Mouse (Mus musculus) liver, adult (tissue): ENCODE results near the gene Snx32.
A peak's percentile ranks its signal among the peaks of the same experiment; 100 is the strongest.

Experiments
- GATA4 ChIP-seq: IDR thresholded peaks from 2 replicates; pipeline ENCODE4 v1.6.1; 2014; ENCODE audit warnings: mild to moderate bottlenecking, low read length; ENCODE audit not compliant: insufficient replicate concordance

Snx32 gene

DNA sequence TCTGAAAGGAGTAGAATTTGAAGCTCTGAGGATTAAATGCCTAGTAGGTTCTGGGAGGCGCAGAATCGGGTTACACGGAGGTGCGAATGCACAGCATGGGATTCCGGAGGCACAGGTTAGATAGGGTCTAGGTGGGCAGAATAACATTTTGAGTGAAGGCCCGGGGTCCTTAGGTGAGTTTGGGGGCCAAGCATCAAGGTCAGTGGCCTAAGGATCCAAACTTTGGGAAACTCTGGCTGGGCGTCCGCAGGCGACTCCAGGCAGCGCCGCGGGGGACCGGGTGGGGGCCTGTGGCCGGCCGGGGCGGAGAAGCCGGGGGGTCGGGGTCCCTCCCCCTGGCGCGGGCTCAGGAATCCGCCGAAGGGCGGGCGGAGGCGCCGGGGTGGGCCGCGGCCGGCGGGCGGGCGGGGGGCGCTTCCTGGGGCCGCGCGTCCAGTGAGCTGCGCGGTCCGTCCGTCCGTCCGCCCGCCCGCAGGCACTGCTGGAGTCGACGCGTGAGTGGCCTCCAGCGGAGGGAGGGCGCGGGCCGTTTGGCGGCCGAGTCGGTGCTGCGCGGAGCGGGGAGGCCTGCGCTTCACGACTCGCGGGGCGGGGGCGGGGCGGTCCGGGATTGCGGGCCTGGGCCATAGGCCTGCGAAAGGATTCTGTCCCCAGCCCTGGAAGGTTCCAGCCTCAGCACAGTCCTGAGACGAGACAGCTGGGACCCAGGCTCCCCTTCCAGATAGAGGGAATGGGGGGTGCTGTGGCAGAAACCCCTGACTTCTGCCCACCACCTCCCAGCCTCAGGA lies 35.9 kb downstream of the Snx32 start:
- TF ChIP-seq GATA4 = no peak

DNA sequence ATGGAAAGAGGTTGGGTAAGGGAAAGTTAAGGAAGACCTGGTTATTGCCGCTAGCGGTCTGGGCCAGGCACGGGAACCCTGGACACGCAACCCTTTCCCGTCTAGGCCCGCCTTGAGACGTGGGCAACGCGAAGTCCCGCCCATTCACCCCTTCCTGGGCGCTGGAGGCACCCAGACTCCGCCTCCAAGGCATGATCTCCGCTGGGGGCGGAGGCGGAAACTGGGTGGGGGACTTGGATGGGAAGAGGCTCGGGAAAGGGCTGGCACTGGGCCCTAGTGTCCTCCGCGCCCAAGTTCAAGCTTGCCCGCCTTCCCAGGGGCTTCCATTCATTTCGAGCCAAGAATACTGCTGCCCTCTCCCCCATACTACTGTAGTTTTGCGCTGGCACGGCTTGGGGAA lies 36.6 kb downstream of the Snx32 start, which contains the start of gene Efemp2:
TSS of gene Efemp2 (plus strand) at position 235 of the 400 bp plus-strand sequence.
- TF ChIP-seq GATA4 = peak; percentile 21; the same call in 1 of the 2 replicates

GRCm38 (mm10) chr19:5472857-5473256 lies 37.5 kb downstream of the Snx32 start:
- TF ChIP-seq GATA4 = no peak

- no peak for TF ChIP-seq GATA4
These were observed 38.5 kb downstream of the Snx32 start for GRCm38 (mm10) chr19:5471846-5472245.

DNA sequence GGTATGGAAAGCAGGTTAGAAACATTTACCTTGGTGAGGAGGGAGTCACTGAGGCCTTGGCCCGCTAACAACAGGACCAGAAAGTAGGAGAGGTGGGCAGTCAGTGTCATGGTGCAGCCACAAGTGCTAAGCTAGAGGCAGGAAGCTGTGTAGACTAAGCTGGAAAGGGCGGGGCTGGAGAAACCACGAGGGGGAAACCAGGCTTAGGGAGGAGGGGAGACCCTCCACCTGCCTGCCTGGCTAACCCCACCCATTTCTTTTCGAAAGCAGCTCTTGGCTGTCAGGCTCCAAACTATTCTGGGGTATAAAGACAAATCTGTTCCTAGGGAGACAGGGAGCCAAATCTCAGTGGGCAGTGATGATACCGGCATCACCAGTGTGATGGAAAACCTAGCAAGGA lies 42.0 kb downstream of the Snx32 start, which contains the start of gene Ctsw:
TSS of gene Ctsw (minus strand) at position 134 of the 400 bp plus-strand sequence.
- no peak for TF ChIP-seq GATA4

DNA sequence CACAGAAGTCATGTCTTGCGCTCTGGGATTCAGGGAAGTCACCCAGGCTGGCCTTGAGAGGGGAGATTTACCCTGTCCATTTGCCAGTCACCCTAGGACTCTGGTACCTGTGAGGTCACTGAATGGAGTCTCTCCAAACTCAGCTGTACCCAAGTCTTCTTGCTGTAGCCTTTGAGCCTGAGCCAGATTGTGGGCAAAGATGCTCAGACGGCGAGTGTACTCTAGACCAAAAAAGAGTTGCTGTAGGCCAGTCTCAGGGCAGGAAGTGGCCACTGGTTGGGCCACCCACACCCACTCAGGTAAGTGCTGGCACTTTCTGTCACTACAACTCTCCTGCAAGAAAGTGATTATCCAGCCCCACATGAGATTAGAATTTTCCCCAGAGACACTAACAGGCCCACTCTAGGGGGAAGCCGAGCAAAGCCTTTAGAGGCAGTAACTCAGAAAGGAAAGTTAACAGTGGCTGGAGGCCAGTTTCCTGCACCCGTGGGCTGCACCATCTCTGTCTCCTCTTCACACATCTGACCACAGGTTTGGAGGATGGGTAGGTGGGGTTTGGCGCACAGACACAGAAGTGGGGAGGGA lies 43.3 kb downstream of the Snx32 start:
- no peak for TF ChIP-seq GATA4

GRCm38 (mm10) chr19:5465037-5465436 lies 45.3 kb downstream of the Snx32 start:
- TF ChIP-seq GATA4 = no peak

GRCm38 (mm10) chr19:5463791-5464562 lies 46.4 kb downstream of the Snx32 start:
- TF ChIP-seq GATA4 = no peak

DNA sequence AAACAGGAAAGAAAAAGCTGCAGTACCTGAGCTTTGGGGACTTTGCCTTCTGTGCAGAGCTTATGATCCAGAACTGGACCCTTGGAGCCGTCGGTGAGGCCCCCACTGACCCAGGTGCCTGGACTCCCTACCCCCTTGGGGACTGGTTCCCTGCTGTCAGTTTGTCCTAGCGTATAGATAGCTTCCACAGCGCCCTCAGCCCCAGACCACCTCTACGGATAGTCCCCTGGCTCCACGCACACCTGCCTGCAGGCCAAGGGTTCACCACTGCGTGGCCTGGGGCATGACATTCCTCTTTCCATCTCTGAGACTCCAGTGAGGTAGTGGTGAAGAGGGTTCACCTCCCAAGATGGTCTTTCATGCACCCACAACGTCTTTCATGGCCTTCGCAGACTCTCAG lies 47.1 kb downstream of the Snx32 start:
- no peak for TF ChIP-seq GATA4

GRCm38 (mm10) chr19:5461411-5461810 lies 48.9 kb downstream of the Snx32 start:
- TF ChIP-seq GATA4 = no peak

DNA sequence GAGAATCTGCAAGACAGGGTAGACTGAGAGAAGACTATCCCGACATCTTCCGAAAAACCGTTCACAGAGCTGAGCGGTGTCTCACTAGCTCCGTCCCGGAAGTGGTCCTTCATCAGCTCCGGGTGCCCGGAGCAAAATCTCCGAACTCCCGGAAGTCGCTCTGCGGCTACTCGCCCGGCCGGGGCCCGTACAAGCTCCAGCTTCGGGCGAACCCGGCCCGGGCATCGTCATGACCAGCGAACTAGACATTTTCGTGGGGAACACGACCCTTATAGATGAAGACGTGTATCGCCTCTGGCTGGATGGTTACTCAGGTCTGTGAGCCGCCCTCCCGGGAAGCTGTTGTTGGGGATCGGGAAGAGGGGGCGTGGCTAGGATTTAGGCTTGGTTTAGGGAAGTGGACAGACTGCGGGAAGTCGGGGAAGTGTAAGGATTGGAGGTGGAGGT lies 49.9 kb downstream of the Snx32 start, which contains the start of gene Fibp:
TSS of gene Fibp (plus strand) at position 151 of the 447 bp plus-strand sequence.
- TF ChIP-seq GATA4 = peak; percentile 34; the same call in 1 of the 2 replicates

DNA sequence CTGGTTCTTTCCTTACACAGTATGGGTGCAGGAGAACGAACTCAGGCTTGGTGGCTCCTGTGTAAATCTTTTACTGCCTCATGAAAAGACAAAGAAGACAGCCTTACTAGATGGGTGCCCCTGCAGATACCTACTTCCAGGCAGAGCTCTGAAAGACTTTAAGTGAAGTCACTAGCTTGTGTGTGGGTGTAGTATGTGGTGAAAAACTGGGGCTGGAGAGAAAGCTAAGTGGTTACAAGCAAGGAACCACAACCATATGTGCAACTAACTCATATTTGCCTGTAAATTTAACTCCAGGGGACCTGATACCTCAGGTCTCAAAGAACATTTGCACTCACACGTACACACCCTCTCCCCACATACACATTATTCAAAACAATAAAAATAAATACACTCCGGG lies 50.4 kb downstream of the Snx32 start:
- TF ChIP-seq GATA4 = no peak

- TF ChIP-seq GATA4 = no peak
These were observed 51.3 kb downstream of the Snx32 start for GRCm38 (mm10) chr19:5459019-5459418.

GRCm38 (mm10) chr19:5457746-5458442 lies 52.4 kb downstream of the Snx32 start, which contains the start of gene Ccdc85b:
Gene Ccdc85b (minus strand): TSS chr19:5457894.
- no peak; the same call in 1 of the 2 replicates for TF ChIP-seq GATA4
